Mouse (Mus musculus) kidney, adult 8-10 months (tissue): ENCODE data around the gene Saxo1.

ENCODE experiments used
- DNase-seq, 2 experiments: peaks; one replicate each; pipeline ENCODE4 v3.0.0; 2022

Saxo1 gene

DNA sequence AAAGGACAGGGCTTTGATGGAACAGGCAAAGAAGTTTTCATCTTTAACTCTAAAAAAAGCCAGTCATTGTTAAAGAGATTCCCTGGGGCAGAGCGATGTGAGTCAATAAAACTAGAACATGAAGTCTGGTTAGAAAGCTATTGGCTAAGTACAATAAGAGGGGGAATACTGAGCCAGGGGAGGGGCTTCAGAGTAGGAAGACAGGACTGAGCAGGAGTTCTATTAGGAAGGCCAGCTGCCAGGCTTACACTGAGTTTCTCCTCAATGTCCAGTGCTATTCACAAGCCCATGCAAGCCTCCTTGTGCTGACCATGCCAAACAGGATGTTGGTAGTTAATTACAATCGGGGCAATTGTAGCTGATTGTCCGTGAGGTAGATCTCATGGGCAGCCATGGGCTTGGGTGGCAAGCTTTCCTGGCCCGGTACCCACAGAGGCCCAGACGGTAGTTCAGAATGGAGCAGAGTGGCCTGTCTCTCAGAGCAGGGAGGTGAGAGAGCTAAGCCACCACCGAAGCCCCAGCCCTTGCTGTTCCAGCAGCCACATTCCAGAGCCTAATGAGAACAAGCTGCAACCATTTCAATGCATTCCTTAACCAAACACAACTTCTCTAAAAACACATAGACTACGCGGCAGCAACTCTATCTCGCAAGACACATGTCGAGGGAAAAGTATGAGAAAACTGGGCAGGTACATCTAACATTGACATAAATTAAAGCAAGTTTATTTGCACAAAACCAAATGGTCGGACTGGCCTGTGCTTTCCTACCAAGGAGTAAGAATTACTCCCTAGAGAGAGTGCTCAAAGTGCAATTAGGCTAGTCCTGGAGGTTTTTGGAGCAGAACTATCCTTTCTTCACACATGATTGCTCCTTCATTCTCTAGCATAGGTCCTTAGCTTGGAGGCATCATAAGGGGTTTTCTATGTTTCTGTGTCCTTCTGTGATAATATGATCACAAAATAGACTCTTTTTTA, 30.7 kb downstream of the Saxo1 start:
- DNase-seq, result peak in 1 of 2 experiments; percentile 18

DNA sequence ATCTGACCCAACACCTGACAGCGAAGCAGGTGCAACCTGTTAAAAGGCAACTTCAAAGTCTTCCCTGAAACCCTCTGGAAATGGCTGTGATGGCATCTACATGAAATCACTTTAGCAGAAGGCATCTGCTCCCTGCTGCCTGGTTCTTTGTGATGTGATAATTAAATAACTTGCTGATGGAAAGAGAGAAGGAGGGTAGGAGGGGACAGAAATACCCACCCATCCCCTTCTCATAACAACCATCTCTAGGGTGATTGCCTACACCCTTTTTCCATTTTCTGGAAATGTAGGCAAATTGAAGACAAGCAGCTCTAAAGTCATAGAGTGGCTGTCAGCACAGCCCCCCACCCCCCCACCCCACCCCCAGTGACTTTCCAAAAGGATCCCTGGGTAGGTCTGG, 33.6 kb downstream of the Saxo1 start:
- DNase-seq, result no peak

GRCm38 (mm10) chr4:86523771-86524170, 34.4 kb downstream of the Saxo1 start:
- DNase-seq, result no peak

GRCm38 (mm10) chr4:86520695-86521094, 37.4 kb downstream of the Saxo1 start:
- DNase-seq, result no peak

GRCm38 (mm10) chr4:86519953-86520352, 38.2 kb downstream of the Saxo1 start:
- DNase-seq, result no peak

DNA sequence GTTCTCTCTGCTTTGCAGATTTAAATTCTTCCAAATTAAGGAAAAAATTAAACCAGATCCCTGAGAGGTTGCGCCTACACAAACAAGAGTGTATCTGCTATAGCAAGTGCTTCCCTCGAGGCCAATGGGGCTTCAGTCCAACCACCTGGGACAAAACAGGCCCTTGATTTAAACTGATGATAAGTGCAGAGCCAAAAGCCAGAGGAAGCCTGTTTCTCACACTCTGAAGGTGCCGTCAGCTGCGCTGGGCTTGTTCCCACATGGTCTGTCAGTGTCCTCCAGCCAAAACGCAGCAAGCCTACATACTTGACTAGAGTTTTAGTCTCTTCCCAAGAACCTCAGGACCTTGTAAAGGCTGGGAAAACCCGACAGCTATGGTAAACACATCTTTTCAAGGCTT, 53.5 kb downstream of the Saxo1 start:
- DNase-seq, result no peak

DNA sequence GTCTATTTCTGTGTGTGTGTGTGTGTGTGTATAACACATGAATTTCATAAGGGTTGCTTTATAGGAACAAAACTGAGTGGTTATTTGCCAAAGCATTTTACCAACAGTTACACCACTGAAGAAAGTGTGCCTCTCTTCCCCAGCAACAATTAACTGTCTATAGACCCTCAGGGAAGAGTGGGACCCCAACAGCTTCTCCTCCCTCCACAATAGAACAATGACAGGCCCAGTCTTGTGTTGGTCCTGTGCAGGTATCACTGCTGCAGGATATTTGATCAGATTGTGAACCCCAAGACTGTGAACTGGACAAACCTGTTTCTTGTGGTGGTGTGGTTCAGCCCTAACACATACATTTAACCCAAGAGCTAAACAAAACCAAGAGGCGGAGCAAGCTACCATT, 58.6 kb downstream of the Saxo1 start:
- no peak for DNase-seq

DNA sequence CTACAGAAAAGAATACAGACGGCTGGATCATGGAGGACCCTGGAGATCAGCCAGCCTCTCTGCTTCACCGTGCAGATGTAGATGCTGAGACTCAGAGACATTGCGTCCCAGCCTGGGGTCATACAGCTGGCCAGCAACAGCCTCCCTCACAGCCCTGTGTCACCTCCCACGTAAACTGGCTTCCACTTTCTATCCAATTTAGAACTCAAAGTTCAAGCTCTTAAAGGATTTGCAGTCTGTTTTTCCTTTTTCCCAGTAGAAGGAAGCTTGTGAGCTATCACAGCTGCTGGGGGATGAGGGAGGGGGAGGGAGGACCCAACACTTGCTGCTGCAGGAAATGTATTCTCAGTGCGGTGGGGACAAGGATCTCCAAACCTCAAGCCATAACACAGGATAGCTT, 59.4 kb downstream of the Saxo1 start:
- DNase-seq, result peak; percentile 30 to 36

DNA sequence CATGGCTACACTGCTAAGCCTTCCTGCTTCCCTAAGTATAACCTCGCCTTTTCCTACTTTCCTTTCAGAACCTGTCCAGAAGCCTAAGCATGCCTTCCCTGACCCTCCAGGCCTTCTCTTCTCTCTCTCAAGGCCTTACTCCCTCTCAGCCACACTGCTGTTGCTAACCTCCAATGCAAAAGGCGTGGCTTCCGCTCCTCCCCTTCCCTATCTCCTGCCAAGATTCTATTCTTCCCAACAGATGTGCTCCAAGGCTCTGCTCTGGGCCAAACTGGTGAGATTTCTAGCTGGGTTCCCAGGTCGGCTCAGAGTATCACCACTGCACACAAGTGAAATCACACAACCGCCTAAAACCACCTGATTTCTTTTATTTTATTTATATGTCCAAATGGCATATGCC, 69.0 kb downstream of the Saxo1 start:
- DNase-seq, result no peak

DNA sequence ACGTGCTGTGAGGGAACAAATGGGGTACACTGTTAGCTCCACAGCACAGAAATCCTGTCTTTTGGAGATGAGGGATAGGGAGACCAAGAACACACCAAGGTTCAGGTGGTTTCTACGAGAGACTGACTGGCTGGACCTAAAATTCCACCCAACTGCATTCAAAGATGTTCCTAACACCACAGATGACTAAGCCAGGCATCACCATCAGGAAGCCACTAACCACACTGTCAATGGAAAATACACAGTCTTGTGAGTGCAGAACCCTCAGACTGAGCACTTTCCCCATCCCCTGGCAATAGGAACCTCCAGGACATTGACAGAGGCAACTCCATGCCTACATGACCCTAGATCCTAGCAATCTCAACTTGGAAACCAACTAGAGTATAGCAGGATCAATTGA, 71.2 kb downstream of the Saxo1 start:
- no peak for DNase-seq

- DNase-seq, result no peak
Observed at GRCm38 (mm10) chr4:86486491-86486890, 71.6 kb downstream of the Saxo1 start.

- DNase-seq, result no peak
Observed at GRCm38 (mm10) chr4:86485052-86485451, 73.1 kb downstream of the Saxo1 start.

DNA sequence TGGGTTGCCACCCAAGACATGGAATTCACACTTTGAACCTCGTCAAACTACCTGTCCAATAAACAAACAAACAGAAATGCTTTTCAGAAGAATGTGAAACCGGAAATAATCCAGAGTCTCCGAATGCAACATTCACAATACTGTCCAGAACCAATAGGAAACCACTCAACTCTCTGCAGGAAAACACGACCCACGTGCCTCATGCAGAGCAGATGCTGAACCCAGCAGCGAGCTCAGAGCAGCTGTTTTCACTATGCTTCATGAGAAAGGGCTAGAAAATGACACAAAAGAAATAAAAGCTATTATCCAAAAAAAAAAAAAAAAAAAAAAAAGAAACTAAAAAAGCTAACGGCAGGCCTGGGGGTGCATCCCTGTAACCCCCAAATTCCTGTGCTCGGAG, 74.4 kb downstream of the Saxo1 start:
- no peak for DNase-seq

- no peak for DNase-seq
Observed at GRCm38 (mm10) chr4:86483013-86483615, 75.0 kb downstream of the Saxo1 start.

GRCm38 (mm10) chr4:86480891-86481290, 77.2 kb downstream of the Saxo1 start:
- DNase-seq, result no peak

- no peak for DNase-seq
Observed at GRCm38 (mm10) chr4:86464808-86465207, 93.3 kb downstream of the Saxo1 start.

GRCm38 (mm10) chr4:86450468-86450867, 107.7 kb downstream of the Saxo1 start:
- no peak for DNase-seq

GRCm38 (mm10) chr4:86436336-86436735, 121.8 kb downstream of the Saxo1 start:
- peak in 1 of 2 experiments; percentile 7 for DNase-seq

DNA sequence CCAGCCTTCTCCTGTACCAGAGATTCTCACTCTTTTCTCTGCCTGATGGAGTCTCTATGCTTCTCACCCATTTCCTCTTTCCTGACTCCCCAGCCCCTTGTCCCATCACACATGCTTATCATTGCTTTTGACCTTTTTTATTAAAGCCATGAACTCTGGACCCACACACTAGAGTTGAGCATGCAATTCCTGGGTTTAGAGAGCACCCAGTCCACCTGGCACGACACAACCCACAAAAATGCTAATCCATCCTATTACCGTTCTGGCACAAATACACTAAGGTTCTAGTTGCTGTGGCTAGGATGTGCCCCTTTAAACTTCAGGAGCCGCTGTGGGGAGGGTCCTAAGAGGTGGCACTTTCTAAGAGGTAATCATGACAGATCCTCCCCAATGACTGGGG, 122.5 kb downstream of the Saxo1 start:
- no peak for DNase-seq

DNA sequence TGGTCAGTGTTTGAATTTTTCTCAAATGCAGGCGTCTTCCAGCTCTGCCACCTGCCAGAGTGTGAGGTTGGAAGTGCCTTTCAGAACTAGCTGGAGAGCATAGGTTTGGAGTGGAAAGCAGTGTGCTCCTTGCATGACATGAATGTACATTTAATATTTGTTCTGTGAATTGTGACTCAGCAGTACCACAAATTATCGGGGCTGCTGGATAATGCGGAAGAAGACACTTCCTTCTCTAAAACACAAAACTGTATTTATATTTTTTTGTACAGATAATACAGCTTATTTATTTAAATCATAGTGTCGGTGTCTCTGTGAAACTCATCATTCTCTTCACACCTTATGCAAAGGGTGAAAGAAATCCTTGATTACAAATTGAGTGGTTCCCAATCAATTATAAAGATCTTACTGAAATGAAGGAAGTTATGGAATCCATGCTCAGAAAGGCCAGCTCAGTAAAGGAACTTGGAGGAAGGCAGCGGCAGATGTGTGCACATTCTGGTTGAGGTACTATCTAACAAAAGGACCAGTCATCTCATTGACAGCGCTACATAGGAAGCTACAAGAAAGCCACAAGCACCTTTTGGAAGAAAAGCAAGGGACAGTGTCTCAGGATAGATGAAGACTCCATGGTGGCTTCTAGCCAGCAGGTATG, 129.9 kb downstream of the Saxo1 start:
- DNase-seq, result no peak

DNA sequence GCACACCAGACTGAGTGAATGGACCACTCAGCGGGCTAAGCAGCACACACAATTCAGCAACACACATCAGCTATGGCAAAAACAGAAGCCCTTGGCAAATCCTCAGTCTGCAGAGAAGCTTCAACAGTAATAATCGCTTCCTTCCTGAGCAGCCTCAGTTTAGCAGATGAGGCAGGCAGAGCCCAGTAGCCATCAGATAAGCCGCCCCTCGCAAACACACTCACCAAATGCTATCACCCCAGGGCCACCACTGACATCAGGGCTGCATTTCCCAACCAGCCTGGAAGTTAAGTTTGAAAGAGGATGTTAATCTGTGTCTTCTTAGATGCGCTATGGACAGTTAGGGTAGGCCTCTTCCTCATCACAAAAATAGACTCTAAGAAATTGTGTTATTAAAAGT, 130.8 kb downstream of the Saxo1 start:
- DNase-seq, result no peak

GRCm38 (mm10) chr4:86426549-86426948, 131.6 kb downstream of the Saxo1 start:
- DNase-seq, result no peak

- no peak for DNase-seq
Observed at GRCm38 (mm10) chr4:86425581-86425980, 132.5 kb downstream of the Saxo1 start.

DNA sequence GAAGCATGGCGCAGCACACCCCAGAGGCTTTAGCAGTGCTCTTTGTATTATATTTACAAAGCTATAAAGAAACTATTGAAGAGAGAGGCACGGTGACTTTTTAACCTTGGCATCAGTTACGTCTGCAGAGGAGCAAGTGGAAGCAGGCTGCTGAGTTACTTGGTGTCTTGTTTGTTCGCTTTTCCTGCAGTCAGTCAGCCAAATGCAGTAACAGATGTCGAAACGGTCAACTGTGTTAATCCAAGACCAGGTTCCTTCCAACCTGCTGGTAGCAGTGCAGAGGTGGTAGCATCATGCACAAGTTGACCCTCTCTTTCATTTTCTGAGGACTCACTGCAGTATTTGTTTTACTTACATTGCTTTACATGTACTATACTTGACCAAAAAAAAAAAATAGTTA, 135.5 kb downstream of the Saxo1 start:
- no peak for DNase-seq
